Mouse (Mus musculus) limb, embryonic 13.5 days (tissue): ENCODE data around the gene Nipa2. TPM values are rescaled to one million over a fixed set of nuclear protein-coding genes. Genes with fewer than 3 reads are reported as not detected.
A peak's percentile ranks its signal among the peaks of the same experiment; 100 is the strongest.

Experiments
- ATAC-seq: fragments of 200-750 bp; cut with Nextera tagmentation; 2 replicates; pipeline ENCODE4 v1.8.0; 2017; ENCODE audit warnings: low read depth, moderate number of reproducible peaks, moderate TSS enrichment; ENCODE audit not compliant: low FRiP score
- H3K27ac ChIP-seq: fragments of 300-500 bp; sonication (generic); 2 replicates; pipeline ENCODE4 v1.5.1; 2015; ENCODE audit warnings: inconsistent platforms, mild to moderate bottlenecking, moderate library complexity
- H3K27me3 ChIP-seq: fragments of 300-500 bp; sonication (generic); 2 replicates; pipeline ENCODE4 v1.6.1; 2015; ENCODE audit warnings: mild to moderate bottlenecking, inconsistent platforms
- H3K36me3 ChIP-seq: fragments of 300-500 bp; sonication (generic); 2 replicates; pipeline ENCODE4 v1.6.1; 2015; ENCODE audit warnings: inconsistent platforms, mild to moderate bottlenecking, moderate library complexity
- H3K4me1 ChIP-seq: fragments of 300-500 bp; sonication (generic); 2 replicates; pipeline ENCODE4 v1.6.1; 2015; ENCODE audit warnings: inconsistent platforms
- H3K4me2 ChIP-seq: fragments of 300-500 bp; sonication (generic); replicated peaks from 2 replicates; pipeline ENCODE4 v1.6.1; 2015; ENCODE audit warnings: inconsistent platforms, mild to moderate bottlenecking, moderate library complexity
- H3K4me3 ChIP-seq: fragments of 300-500 bp; sonication (generic); 2 replicates; pipeline ENCODE4 v1.5.1; 2015; ENCODE audit warnings: moderate library complexity, mild to moderate bottlenecking, inconsistent platforms
- H3K9ac ChIP-seq: fragments of 300-500 bp; sonication (generic); 2 replicates; pipeline ENCODE4 v1.6.1; 2015; ENCODE audit warnings: mild to moderate bottlenecking, inconsistent platforms
- H3K9me3 ChIP-seq: fragments of 300-500 bp; sonication (generic); 2 replicates; pipeline ENCODE4 v1.6.1; 2016; ENCODE audit warnings: inconsistent platforms
- WGBS: fragments of 180-500 bp; shearing (Covaris S2); methylation state at CpG from one replicate; pipeline ENCODE4 v1.1.7; 2015; 5-methylcytosine and 5-hydroxymethylcytosine counted together
- polyA plus RNA-seq: library from polyadenylated mRNA; unstranded; fragments of >200 nt; fragmentation: Nextera tagmentation; extraction: Ambion mirVana; gene quantifications from 2 replicates; pipeline ENCODE4 v1.2.1, GENCODE M21; 2015

Nipa2 gene
- polyA plus RNA-seq: 44.4 and 48.2 TPM in 2 replicates

DNA sequence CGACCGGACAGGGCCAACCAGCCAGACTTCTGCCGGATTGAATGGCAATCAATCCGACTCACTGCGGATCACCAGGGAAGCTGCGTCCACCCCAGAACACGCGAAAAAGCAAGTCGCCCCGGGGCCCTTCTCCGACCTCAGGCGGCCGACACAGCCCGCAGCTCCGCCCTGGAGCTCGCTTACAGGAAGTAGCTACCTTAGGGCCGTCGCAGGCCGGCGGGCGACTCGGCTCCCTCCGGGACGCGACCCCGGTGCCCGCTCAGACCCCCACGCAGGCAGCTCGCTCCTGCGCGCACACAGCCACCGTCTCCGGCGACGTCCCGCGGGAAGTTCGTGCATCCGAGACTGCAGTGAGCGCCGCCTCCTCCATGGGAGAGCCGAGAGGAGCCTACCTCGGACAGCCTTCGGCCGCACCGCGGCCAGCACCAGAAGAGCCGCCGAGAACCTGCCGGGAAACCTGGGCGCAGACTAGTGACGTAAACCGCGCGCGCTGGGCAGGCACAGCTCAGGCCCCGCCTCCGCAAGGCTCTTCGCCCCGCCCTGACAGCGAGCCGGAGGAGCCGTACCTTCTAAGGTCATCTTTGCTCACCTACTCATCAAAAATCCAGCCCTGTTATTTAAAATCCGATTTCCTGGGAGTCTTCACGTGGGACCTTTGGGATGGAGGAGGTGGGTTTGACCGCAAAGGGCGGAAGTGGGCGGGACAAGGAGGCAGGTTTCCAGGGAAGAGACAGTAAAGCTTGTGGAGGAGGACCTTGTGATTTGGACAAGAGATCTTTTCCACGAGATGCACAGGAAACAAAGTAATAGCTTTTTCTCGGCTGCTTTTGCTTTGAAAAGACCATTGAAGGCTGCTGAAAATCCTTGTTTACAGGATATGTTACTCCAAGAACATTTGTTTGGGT lies at the start of gene Nipa2:
TSS of gene Nipa2 (minus strand) at position 473 of the 905 bp plus-strand sequence.
- H3K27ac ChIP-seq: peak within 1 kb of the TSS; percentile 87
- peak within 1 kb of the TSS; percentile 90 for H3K9ac ChIP-seq
- H3K4me1 ChIP-seq: peaks cover 19% of the 10 kb centered on the region
- peak within 1 kb of the TSS; percentile 65 for H3K4me2 ChIP-seq
- under 1% methylated on average over 69 of the region's 70 CpGs for WGBS
- H3K9me3 ChIP-seq: no peaks in the 10 kb centered on the region
- H3K27me3 ChIP-seq: no peaks in the 10 kb centered on the region
- H3K4me3 ChIP-seq: peak within 1 kb of the TSS; percentile 95
- peak; percentile 98 for ATAC-seq
- H3K36me3 ChIP-seq: peaks cover 4% of the 10 kb centered on the region; the same call in 1 of the 2 replicates

DNA sequence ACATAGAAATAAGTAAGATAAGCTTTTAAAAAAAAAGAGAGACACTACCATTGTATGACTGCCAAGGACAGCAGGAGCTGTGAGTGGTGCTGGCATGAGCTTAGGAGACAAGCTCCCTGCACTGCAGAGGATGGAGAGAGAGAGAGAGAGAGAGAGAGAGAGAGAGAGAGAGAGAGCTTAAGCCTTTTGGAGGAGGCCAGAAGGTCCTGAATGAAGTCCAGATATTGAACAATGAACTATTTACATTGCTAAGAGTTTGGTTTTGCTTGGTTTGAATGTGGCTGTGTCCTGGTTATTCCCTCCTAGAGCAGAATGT lies 48.7 kb upstream of the Nipa2 start:
- H3K9ac ChIP-seq: no peak overlapping the region
- H3K27me3 ChIP-seq: no peaks in the 10 kb centered on the region
- H3K4me3 ChIP-seq: no peak overlapping the region
- H3K36me3 ChIP-seq: no peaks in the 10 kb centered on the region
- H3K4me2 ChIP-seq: no peak overlapping the region
- peaks cover 4% of the 10 kb centered on the region; the same call in 1 of the 2 replicates for H3K4me1 ChIP-seq
- ATAC-seq: no peak
- H3K9me3 ChIP-seq: no peaks in the 10 kb centered on the region
- H3K27ac ChIP-seq: no peak overlapping the region

DNA sequence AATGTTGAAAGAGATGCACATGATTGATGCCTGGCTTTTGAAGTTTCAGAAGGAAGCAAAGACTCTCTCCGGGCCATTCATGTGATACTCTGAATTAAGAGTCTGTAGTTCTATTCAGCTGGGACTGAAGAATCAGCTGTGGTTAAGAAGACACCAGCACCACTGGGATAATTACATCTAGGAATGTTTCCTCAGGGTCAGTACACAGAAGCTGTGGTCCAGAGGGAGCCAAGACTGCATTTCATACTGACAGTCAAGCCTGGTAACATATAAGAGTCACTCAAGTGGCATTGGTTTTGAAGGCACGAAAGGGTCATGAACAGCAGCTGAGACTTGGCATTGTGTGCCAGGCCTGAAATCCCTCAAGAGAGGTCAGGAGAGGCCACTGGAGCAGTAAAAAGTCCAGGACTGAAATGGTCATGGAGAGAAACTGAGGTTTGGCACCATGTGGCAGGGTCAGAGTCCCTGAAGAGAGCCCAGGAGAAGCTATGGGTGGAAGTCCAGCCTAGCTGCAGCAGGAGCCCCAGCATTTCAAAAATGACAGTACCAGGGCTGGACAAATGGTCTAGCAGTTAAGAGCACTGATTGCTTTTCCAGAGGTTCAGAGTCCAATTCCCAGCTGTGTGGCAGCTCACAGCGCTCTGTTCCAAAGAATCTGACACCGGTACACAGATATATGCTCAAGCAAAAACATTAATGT lies 48.2 kb upstream of the Nipa2 start:
- Histone ChIP-seq H3K36me3 (no peaks in the 10 kb centered on the region), H3K4me1 (peaks cover 4% of the 10 kb centered on the region; the same call in 1 of the 2 replicates), H3K4me2 (no peak overlapping the region), H3K27me3 (no peaks in the 10 kb centered on the region), H3K4me3 (no peak overlapping the region), H3K9me3 (no peaks in the 10 kb centered on the region), H3K9ac (no peak overlapping the region), H3K27ac (peak overlapping the region; percentile 15; the same call in 1 of the 2 replicates)
- no peak for ATAC-seq
- 81% methylated on average over 4 of the region's 4 CpGs for WGBS

DNA sequence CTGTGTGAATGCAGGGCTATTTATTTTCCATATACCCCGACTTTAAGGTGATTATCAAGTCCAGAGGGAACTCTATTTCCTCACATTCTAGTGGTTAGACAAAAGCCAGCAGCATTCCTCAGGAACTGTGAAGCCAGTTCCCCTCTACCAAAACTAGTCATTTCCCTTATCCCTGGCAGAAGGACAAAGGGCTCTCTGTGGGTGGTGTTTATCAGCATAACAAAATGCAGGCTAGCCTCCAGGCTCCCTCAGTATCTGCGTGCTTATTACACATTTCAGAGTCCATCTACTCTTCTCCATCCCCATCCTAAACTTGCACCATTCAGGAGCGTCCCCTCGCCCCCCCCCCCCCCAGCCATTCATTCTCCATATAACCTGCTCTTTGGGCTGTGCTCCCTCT lies 36.7 kb upstream of the Nipa2 start:
- H3K4me3 ChIP-seq: no peak overlapping the region
- 15% methylated on average over 2 of the region's 4 CpGs for WGBS
- no peak overlapping the region for H3K4me2 ChIP-seq

DNA sequence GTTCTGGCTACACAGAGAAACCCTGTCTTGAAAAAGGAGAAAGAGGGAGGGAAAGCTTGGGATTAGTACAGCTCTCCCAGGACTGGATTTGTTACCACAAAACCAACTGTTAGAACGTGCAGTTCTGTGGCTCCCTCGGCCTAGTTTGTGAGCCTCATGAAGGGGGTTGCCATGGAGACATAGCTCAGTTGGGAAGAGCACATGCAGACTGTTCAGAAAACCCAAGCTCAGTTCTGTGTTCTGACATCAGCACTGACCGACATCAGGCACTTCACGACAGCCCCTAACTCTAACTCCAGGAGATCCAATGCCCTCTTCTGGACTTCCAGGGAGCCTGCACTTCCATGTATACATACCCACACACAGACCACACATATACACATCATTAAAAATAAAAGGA lies 32.7 kb upstream of the Nipa2 start:
- no peaks in the 10 kb centered on the region for H3K36me3 ChIP-seq
- H3K27ac ChIP-seq: no peak overlapping the region
- H3K9me3 ChIP-seq: no peaks in the 10 kb centered on the region
- whole genome bisulfite sequencing: 55% methylated on average over 4 of the region's 4 CpGs
- ATAC-seq: no peak
- H3K4me3 ChIP-seq: no peak overlapping the region
- no peak overlapping the region for H3K9ac ChIP-seq
- H3K4me1 ChIP-seq: no peaks in the 10 kb centered on the region; the same call in 1 of the 2 replicates
- no peak overlapping the region for H3K4me2 ChIP-seq
- H3K27me3 ChIP-seq: no peaks in the 10 kb centered on the region

More for the DNA sequence above, 36.7 kb upstream of the Nipa2 start:
- no peaks in the 10 kb centered on the region for H3K36me3 ChIP-seq
- H3K27me3 ChIP-seq: no peaks in the 10 kb centered on the region
- H3K9ac ChIP-seq: no peak overlapping the region
- H3K4me1 ChIP-seq: no peaks in the 10 kb centered on the region; the same call in 1 of the 2 replicates
- H3K27ac ChIP-seq: no peak overlapping the region
- no peak for ATAC-seq
- H3K9me3 ChIP-seq: no peaks in the 10 kb centered on the region

DNA sequence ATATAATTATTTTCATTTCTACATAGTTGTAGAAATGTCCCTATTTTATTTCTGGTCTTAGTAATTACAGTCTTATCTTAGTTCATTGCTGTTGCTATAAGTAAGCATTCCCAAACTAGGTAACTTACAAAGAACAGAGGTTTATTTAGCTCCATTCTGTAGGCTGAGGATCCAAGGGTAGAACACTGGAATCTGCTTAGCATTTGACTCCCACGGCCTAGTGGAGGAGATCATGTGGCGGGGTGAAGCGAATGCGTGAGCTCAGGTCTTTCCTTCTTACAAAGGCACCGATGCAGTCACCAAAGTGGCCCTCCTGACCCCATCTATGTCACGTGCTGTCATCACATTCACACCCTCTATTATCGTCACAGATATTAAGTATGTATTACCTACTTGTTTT lies 29.6 kb upstream of the Nipa2 start:
- Histone ChIP-seq H3K27ac (no peak overlapping the region), H3K4me1 (no peaks in the 10 kb centered on the region), H3K4me3 (no peak overlapping the region), H3K9ac (no peak overlapping the region), H3K9me3 (no peaks in the 10 kb centered on the region), H3K4me2 (no peak overlapping the region), H3K36me3 (peaks cover 6% of the 10 kb centered on the region; the same call in 1 of the 2 replicates), H3K27me3 (no peaks in the 10 kb centered on the region)
- no peak for ATAC-seq
- 93% methylated on average over 7 of the region's 7 CpGs for WGBS

DNA sequence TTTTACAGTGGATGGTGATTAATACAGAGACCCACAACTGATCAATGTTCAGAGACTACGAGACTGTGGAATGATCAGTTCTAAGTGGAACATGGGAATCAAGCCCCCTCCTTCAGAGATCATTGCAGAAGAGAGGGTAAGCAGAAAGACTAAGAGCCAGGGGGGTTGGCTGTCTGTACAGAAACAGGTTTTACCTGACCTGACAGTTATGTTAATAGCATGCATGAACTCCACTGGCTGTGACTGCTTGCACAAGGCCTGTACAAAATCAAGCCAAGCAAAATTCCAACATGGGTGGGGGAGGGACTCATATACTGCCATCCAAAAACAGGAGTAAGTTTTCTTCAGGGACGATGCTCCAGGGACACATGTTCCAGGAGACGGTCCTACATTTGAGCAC lies 28.9 kb upstream of the Nipa2 start:
- ATAC-seq: no peak
- no peak overlapping the region for H3K4me2 ChIP-seq

DNA sequence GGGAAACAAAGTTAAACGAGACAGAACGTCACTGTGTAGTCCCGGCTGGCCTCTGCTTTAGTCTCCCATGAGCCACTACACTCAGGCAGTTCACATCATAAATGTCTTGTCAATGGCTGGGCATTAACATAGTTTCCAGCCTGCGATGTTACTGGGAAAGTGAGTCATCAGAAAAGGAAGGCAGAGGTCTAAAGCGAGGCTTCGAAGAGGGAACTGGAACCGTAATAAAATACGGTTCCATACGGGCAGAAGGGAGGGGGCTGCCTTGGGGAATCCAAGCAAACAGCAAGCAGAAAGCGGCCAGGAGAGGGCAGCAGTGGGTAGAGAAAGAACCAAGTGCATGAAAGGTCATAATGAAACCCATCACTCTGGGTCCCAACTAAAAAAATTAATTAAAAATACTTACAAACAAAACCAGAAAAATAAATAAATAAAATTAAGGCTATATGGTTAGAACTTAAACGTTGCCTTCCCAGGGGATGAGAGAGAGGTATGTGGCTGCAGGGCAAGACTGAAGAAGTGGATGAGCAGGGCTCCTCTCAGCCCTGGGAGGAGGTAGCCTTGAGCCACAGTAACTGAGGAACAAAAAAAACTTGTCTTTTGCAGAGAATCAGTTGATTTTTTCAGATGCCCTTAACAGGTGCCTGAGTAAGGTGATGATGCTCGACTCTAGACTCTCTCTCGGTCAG lies 24.4 kb upstream of the Nipa2 start:
- no peaks in the 10 kb centered on the region for H3K27me3 ChIP-seq
- peak overlapping the region; percentile 8; the same call in 1 of the 2 replicates for H3K4me3 ChIP-seq
- ATAC-seq: peak; percentile 75; the same call in 1 of the 2 replicates
- peak overlapping the region; percentile 47 for H3K4me2 ChIP-seq
- H3K9me3 ChIP-seq: no peaks in the 10 kb centered on the region
- H3K27ac ChIP-seq: no peak overlapping the region
- no peaks in the 10 kb centered on the region for H3K4me1 ChIP-seq
- H3K36me3 ChIP-seq: peaks cover 15% of the 10 kb centered on the region
- WGBS: 29% methylated on average over 13 of the region's 13 CpGs
- H3K9ac ChIP-seq: no peak overlapping the region

More for the DNA sequence above, 28.9 kb upstream of the Nipa2 start:
- no peak overlapping the region for H3K9ac ChIP-seq
- no peaks in the 10 kb centered on the region for H3K4me1 ChIP-seq
- no peak overlapping the region for H3K4me3 ChIP-seq
- H3K27ac ChIP-seq: no peak overlapping the region
- no peaks in the 10 kb centered on the region for H3K27me3 ChIP-seq
- H3K36me3 ChIP-seq: peaks cover 6% of the 10 kb centered on the region; the same call in 1 of the 2 replicates
- WGBS: 92% methylated on average over 3 of the region's 3 CpGs
- H3K9me3 ChIP-seq: no peaks in the 10 kb centered on the region

DNA sequence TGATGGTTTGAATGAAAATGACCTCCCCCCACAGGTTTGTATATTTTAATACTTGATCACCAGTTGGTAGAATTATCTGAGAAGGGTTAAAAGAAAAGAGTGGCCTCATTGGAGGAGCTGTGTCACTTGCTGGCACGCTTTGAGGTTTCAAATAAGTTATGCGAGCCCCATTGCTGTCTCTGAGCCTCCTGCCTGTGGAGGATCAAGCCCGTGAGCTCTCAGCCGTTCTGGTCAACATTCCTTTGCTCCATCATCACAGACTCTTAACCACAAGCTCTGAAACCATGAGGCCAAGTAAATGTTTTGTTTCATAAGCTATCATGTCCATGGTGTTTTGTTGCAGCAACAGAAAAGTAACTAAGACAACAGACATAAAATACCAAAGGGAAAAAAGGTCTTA lies 22.5 kb upstream of the Nipa2 start:
- Histone ChIP-seq H3K27ac (no peak overlapping the region), H3K4me3 (no peak overlapping the region), H3K27me3 (no peaks in the 10 kb centered on the region), H3K9ac (no peak overlapping the region), H3K36me3 (peaks cover 28% of the 10 kb centered on the region), H3K9me3 (no peaks in the 10 kb centered on the region), H3K4me1 (no peaks in the 10 kb centered on the region), H3K4me2 (no peak overlapping the region)
- WGBS: 82% methylated on average over 4 of the region's 4 CpGs
- no peak for ATAC-seq

DNA sequence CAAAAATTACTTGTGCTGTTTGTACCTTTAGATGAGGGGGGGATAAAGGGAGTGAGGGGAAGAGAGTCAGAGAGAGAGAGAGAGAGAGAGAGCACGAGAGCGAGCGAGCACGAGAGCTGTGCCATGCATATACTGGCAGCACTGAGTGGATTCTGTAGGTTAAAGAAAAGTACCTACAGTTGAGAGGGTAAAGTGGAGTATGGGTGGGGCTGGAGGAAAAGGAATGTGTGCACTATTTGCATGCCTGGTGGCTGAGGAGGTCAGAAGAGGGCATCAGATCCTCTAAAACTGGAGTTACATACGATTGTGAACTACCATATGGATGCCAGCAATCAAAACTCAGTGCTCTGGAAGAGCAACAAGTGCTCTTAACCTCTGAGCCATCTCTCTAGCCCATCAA lies 20.8 kb upstream of the Nipa2 start:
- Histone ChIP-seq H3K4me2 (no peak overlapping the region), H3K4me1 (no peaks in the 10 kb centered on the region), H3K27me3 (no peaks in the 10 kb centered on the region), H3K9me3 (no peaks in the 10 kb centered on the region), H3K9ac (no peak overlapping the region), H3K4me3 (no peak overlapping the region), H3K36me3 (peaks cover 36% of the 10 kb centered on the region), H3K27ac (no peak overlapping the region)
- 87% methylated on average over 5 of the region's 5 CpGs for WGBS
- ATAC-seq: no peak

DNA sequence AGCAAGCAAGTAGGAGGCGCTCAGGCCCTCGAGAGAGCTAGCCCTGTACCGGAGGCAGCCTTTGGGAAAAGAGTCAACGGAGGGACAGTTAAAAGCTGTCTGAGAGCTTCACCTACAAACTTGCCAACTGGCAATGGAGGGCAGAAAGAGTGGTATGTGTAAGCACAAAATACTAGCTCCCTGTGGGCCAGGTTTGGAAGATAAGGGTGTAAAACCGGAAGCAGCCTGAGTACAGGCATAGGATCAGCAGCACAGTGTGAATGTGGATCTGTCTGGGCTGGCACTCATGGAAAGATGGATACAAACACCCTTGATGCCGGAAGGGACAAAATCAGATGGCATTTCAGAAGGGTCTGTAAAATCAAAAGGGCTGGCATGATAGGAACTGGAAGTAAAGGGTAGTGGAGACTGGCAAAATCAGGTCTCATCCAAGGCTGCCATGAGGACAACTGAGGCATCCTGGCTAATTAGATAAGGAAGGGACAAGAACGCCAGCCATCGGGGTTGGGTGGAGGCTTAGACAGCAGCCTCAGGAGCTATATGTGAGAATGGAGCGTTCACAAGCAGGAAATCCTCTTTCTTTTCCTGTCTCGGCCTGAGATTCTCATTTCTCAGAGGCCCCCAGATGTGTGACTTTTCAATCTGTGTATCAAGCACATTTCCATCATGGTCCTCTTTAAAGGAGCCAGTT lies 19.9 kb upstream of the Nipa2 start:
- peaks cover 30% of the 10 kb centered on the region for H3K36me3 ChIP-seq
- H3K9ac ChIP-seq: no peak overlapping the region
- no peaks in the 10 kb centered on the region for H3K4me1 ChIP-seq
- no peaks in the 10 kb centered on the region for H3K27me3 ChIP-seq
- no peaks in the 10 kb centered on the region for H3K9me3 ChIP-seq
- no peak overlapping the region for H3K4me3 ChIP-seq
- 88% methylated on average over 10 of the region's 10 CpGs for WGBS
- H3K27ac ChIP-seq: no peak overlapping the region
- ATAC-seq: no peak
- no peak overlapping the region for H3K4me2 ChIP-seq
